Mouse (Mus musculus) forebrain, embryonic 11.5 days (tissue): Measurements from ENCODE around the gene Nhlrc2. TPM values are rescaled to one million over a fixed set of nuclear protein-coding genes. Genes with fewer than 3 reads are reported as not detected.

Experiments used
- ATAC-seq: fragments of 200-750 bp; cut with Nextera tagmentation; replicated peaks from 2 replicates; pipeline ENCODE4 v1.8.0; 2017; ENCODE audit warnings: moderate TSS enrichment; ENCODE audit not compliant: low FRiP score
- DNase-seq: peaks from one replicate; pipeline ENCODE4 v3.0.0-alpha.2; 2017; ENCODE audit warnings: low spot score
- H3K27ac ChIP-seq: fragments of 300-500 bp; sonication (generic); 2 replicates; pipeline ENCODE4 v1.5.1; 2014; ENCODE audit warnings: low read depth, low read length
- H3K27me3 ChIP-seq: fragments of 300-500 bp; sonication (generic); 2 replicates; pipeline ENCODE4 v1.6.1; 2014; ENCODE audit warnings: mild to moderate bottlenecking, low read length, mixed read lengths; ENCODE audit not compliant: control insufficient read depth, insufficient read depth
- H3K36me3 ChIP-seq: fragments of 300-500 bp; sonication (generic); 2 replicates; pipeline ENCODE4 v1.6.1; 2014; ENCODE audit warnings: mild to moderate bottlenecking, low read length, moderate library complexity, mixed read lengths; ENCODE audit not compliant: control insufficient read depth, insufficient read depth
- H3K4me1 ChIP-seq: fragments of 300-500 bp; sonication (generic); replicated peaks from 2 replicates; pipeline ENCODE4 v1.6.1; 2014; ENCODE audit warnings: low read length, mixed read lengths; ENCODE audit not compliant: control insufficient read depth, insufficient read depth
- H3K4me2 ChIP-seq: fragments of 300-500 bp; sonication (generic); 2 replicates; pipeline ENCODE4 v1.6.1; 2014; ENCODE audit warnings: low read depth, mild to moderate bottlenecking, low read length, moderate library complexity, mixed read lengths; ENCODE audit not compliant: severe bottlenecking
- H3K4me3 ChIP-seq: fragments of 300-500 bp; sonication (generic); 2 replicates; pipeline ENCODE4 v1.5.1; 2014; ENCODE audit warnings: low read depth, low read length
- H3K9ac ChIP-seq: fragments of 300-500 bp; sonication (generic); 2 replicates; pipeline ENCODE4 v1.6.1; 2014; ENCODE audit warnings: low read length
- H3K9me3 ChIP-seq: fragments of 300-500 bp; sonication (generic); 2 replicates; pipeline ENCODE4 v1.6.1; 2016; ENCODE audit warnings: low read length, mixed read lengths; ENCODE audit not compliant: control insufficient read depth
- WGBS: fragments of 180-500 bp; shearing (Covaris S2); extraction: QIAGEN DNeasy Blood & Tissue Kit; methylation state at CpG from one replicate; pipeline ENCODE4 v1.1.7; 2014; 5-methylcytosine and 5-hydroxymethylcytosine counted together
- polyA plus RNA-seq: library from polyadenylated mRNA; unstranded; fragments of >200 nt; fragmentation: Nextera tagmentation; extraction: Ambion mirVana; gene quantifications from 2 replicates; pipeline ENCODE4 v1.2.1, GENCODE M21; 2014

Gene Nhlrc2
- polyA plus RNA-seq, 1 experiment from 2014 or later: 16.9 TPM

GRCm38 (mm10) chr19:56647451-56648120 lies 99.5 kb downstream of the Nhlrc2 start:
- Histone ChIP-seq H3K9me3 (no peaks in the 10 kb centered on the region; the same call in 1 of the 2 replicates), H3K4me3 (no peak overlapping the region), H3K4me2 (no peak overlapping the region), H3K27me3 (no peaks in the 10 kb centered on the region), H3K4me1 (peaks cover 2% of the 10 kb centered on the region; the same call in 1 of the 2 replicates), H3K36me3 (no peaks in the 10 kb centered on the region), H3K27ac (no peak overlapping the region), H3K9ac (no peak overlapping the region)
- WGBS: 95% methylated on average over 7 of the region's 7 CpGs
- ATAC-seq (no peak), DNase-seq (no peak)

- DNase-seq (no peak), ATAC-seq (no peak)
- Histone ChIP-seq H3K27me3 (no peaks in the 10 kb centered on the region), H3K4me2 (no peak overlapping the region), H3K36me3 (no peaks in the 10 kb centered on the region), H3K4me3 (no peak overlapping the region), H3K9me3 (no peaks in the 10 kb centered on the region; the same call in 1 of the 2 replicates), H3K27ac (no peak overlapping the region), H3K9ac (no peak overlapping the region), H3K4me1 (peaks cover 8% of the 10 kb centered on the region; the same call in 1 of the 2 replicates)
- 85% methylated on average over 4 of the region's 4 CpGs for WGBS
Measured at GRCm38 (mm10) chr19:56651262-56651661, 103.2 kb downstream of the Nhlrc2 start.

- 8% methylated on average over 19 of the region's 19 CpGs for WGBS
- Histone ChIP-seq H3K9ac (no peak overlapping the region), H3K27me3 (no peaks in the 10 kb centered on the region), H3K27ac (no peak overlapping the region), H3K36me3 (no peaks in the 10 kb centered on the region), H3K9me3 (no peaks in the 10 kb centered on the region; the same call in 1 of the 2 replicates), H3K4me1 (peaks cover 8% of the 10 kb centered on the region; the same call in 1 of the 2 replicates), H3K4me3 (no peak overlapping the region), H3K4me2 (peak overlapping the region; percentile 34)
- peak; percentile 79 for ATAC-seq
- peak; percentile 67 for DNase-seq
Measured at GRCm38 (mm10) chr19:56652034-56652962, 104.2 kb downstream of the Nhlrc2 start.

Other genes with a start within 250 kb of the Nhlrc2 start
- 0.17 and 0.20 TPM in 2 replicates for gene Nrap, start 158.2 kb upstream of the Nhlrc2 start, polyA plus RNA-seq
- 17.4 and 19.6 TPM in 2 replicates for gene Casp7, start 151.1 kb upstream of the Nhlrc2 start, polyA plus RNA-seq
- gene Plekhs1, start 86.6 kb upstream of the Nhlrc2 start, polyA plus RNA-seq: 0.13 and 0.29 TPM in 2 replicates
- gene Dclre1a, start within 50 bp of the Nhlrc2 start, polyA plus RNA-seq: 16.9 and 18.2 TPM in 2 replicates
- gene Adrb1, start 173.9 kb downstream of the Nhlrc2 start, polyA plus RNA-seq: 0.17 and 0.23 TPM in 2 replicates